Mouse (Mus musculus) left cerebral cortex, adult 2 months (tissue): ENCODE data around the gene Limk2. TPM values are rescaled to one million over a fixed set of nuclear protein-coding genes. Genes with fewer than 3 reads are reported as not detected.
A peak's percentile ranks its signal among the peaks of the same experiment; 100 is the strongest.

Source experiments
- DNase-seq, 2 experiments: peaks; one replicate each; pipeline ENCODE4 v3.0.0; 2021 to 2022; ENCODE audit warnings: low spot score in 2 of 2, mixed read lengths in 1 of 2; ENCODE audit errors: extremely low spot score in 1 of 2
- H3K27ac ChIP-seq: fragments of 200-600 bp; 2 replicates; pipeline ENCODE4 v1.8.1; 2022
- H3K4me3 ChIP-seq: fragments of 200-600 bp; 2 replicates; pipeline ENCODE4 v1.8.1; 2022
- CTCF ChIP-seq: fragments of 200-600 bp; IDR thresholded peaks from 2 replicates; pipeline ENCODE4 v1.8.1; 2022; ENCODE audit warnings: antibody characterized with exemption, mild to moderate bottlenecking, moderate library complexity
- intact Hi-C: fragments of 180-260 bp; cut with DNase I; formaldehyde crosslinking; loops from one replicate; pipeline ENCODE4 v1.15.1; 2025
- total RNA-seq, 2 experiments: library from RNA; stranded (reverse); gene quantifications; 2 replicates each; pipeline ENCODE4 v1.2.3; 2021

Limk2 gene
- total RNA-seq, 2 experiments from 2014 or later: 97.5 to 109 TPM

DNA sequence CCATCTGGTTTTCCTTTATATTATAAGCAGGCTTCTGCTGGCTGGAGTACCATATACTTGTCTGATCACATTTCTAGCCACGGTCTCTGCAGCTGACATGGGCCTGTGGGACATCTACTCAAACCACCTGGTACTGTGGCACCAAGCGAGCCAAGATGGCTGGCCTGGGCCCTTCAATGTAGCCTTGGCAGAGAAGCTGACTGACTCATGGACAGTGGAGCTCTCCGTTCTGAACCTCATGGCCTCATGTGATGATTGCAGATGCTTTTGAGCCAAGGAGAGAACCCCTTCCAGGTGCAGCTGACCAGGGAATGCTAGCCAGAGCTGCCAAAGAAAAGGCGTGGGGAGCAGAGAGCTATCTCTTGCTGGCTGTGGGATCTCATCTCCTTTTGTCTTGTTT is 103.2 kb downstream of the Limk2 start:
- no peak overlapping the region for H3K4me3 ChIP-seq
- intact Hi-C loops: no loop called here
- DNase-seq: no peak
- TF ChIP-seq CTCF: no peak
- no peak overlapping the region for H3K27ac ChIP-seq

DNA sequence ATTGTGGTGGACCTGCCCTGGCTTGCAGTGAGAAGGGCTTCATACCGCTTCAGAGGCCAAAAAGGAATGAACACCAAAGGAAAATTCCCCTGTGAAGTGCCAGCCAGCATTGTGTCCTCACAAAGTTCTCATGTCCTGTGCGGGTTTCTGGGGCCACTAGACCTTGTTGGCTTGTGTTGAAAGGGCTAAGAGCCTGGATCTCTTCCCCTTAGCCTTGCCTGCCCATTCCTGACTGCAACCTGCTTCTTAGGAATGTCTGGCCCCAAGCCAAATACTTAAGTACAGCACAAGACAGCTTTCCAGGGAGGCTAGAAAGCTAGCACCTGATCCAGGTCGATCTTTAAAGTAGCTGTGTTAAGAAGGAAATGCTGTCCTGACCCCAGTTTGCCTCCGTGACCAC is 106.2 kb downstream of the Limk2 start:
- H3K27ac ChIP-seq: peak overlapping the region; percentile 64
- no peak for DNase-seq
- no peak overlapping the region for H3K4me3 ChIP-seq
- TF ChIP-seq CTCF: no peak
- intact Hi-C loops: no loop called here

DNA sequence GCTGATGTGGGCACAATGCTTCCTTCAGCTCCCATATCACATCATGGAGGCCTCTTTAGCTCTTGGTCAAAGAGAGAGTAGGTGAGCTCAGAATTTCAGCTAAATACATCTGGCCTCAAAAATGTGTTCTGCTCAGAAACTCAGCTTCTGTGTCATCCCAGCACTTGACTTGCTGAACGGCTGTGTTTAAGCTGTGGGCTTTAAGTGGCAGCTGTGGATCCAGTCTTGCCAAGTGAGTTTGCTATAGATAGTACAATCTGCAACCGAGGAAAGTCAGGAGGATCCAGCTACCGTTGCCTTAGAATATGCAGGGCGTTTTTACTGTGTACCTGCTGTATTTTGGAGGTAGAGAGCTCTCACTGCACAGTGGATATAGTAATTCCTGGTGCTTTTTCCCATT is 106.6 kb downstream of the Limk2 start:
- DNase-seq: no peak
- Histone ChIP-seq H3K27ac (peak overlapping the region; percentile 64), H3K4me3 (no peak overlapping the region)
- intact Hi-C loops: no loop called here
- TF ChIP-seq CTCF: no peak

DNA sequence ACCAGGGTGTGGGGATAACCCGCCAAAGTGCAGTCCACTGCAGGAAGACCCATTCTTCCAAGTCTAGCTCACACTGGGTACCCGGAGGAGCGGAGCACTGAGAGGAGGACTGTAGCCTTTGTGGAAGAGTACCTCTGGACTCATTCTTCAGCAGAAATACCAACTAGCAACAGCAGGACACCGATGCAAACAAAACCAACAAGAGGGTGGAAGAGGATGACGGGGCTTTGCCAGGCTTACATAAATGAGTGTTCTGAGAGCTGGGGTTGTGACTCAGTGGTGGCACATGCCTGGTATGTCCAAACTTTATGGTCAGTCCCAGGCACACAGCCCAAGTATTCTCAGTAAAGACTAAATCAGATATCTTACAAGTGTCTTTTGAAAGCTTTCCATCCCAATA is 107.9 kb downstream of the Limk2 start:
- intact Hi-C loops: no loop called here
- H3K27ac ChIP-seq: no peak overlapping the region
- TF ChIP-seq CTCF: no peak

DNA sequence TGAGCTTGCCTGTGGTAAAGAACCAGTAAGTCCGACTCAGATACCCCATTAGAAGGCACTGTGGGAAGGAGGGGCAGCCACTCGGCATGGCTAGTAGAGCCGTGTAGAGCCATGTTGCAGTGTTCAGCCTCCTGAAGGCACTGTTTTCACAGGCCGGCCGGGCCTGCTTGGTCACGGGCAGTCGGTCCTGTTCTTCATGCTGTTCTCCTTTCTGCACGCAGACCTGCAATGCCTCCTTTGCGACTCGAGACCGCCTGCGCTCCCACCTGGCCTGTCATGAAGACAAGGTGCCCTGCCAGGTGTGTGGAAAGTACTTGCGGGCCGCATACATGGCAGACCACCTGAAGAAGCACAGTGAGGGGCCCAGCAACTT is 110.2 kb downstream of the Limk2 start:
- Histone ChIP-seq H3K4me3 (no peak overlapping the region), H3K27ac (no peak overlapping the region)
- intact Hi-C loops: no loop called here
- DNase-seq: no peak
- TF ChIP-seq CTCF: no peak

More for the DNA sequence above, 107.9 kb downstream of the Limk2 start:
- DNase-seq: no peak
- no peak overlapping the region for H3K4me3 ChIP-seq

DNA sequence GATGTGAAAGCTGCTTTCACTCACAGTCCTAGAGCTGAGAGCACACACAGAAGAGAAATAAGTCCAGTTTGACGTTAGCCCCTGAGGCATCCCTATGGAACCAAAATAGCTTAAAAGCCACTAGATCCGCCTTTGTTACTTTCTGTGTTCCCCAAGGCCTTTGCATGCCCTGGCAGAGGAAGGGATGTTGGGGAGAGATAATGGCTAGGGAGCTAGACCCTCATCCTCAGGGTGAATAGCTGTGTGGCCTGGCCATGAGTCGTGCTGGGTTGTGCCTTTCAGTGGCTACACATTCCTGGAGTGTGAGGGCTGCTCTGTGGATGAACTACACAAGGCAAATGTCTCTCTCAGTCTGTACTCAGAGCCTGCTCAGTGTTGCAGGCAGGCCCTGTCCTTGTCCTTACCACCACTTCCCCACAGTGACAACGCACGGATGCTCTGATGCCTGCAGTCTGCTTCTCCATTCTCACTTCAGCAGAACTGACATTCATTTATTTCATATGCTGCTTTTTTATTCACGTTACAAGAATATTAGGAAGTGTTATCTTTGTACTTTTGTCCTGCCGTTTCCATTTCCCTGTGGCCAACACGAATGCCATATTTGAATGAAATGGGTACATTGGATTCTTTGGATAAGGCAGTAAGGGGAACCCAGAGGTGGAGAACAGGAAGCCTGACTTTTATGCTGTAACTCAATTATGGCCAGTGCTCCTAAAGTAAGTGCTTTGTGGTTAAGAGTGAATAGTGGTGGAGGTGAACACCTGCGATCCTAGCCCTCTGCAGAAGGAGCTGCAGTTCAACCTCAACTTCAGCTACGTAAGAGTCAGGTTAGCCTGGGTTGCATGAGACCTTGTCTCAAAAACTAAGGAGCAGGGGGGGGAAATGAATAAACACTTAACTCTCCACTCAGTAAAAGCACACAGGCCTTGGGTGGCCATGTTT is 110.8 kb downstream of the Limk2 start:
- DNase-seq: no peak
- intact Hi-C loops: no loop called here
- no peak for TF ChIP-seq CTCF
- Histone ChIP-seq H3K27ac (no peak overlapping the region), H3K4me3 (no peak overlapping the region)

DNA sequence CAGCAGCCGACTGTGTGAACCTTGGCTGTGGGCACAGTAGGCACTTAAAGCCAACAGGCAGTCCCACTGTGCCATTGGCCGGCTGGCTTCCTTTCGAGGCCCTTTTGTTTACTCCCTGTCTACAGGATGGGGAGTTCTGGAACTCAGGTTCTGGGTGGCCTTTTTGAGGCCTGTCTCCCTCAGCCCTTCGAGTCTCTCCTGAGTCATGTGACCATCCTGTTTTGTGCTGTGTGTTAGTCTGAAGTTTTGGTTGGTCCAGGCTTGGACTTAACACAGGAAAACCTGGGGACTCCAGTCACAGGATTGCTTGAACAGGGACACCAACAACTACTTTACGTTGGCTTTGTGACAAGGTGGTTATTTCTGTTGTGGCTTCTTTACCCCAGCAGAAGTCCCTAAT is 112.9 kb downstream of the Limk2 start:
- no peak for TF ChIP-seq CTCF
- no peak overlapping the region for H3K27ac ChIP-seq
- no peak overlapping the region for H3K4me3 ChIP-seq
- no peak for DNase-seq
- intact Hi-C loops: no loop called here

DNA sequence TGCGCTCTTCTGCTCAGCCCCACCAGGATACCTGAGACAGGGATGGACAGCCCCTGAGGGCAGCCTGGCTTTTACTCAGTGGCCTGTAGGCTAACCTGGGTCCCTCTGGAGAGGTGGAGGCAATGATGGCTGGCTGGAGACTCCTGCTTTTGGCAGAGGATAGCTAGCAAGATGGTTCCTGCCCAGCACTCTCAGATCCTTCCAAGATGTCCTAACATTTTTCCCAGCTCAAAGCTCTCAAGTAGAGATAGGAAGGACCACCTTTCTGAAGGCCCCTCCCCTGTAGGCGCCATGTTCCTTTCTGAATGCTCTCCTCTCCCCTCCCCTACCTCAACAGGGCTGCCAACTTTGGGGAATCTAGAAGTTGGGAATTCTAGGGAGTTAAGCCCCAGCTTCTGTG is 114.3 kb downstream of the Limk2 start:
- DNase-seq: no peak
- intact Hi-C loops: no loop called here
- no peak for TF ChIP-seq CTCF
- no peak overlapping the region for H3K27ac ChIP-seq
- no peak overlapping the region for H3K4me3 ChIP-seq

Other genes starting within 250 kb of the Limk2 start
- 10 to 100 TPM; 73.5 to 78.7 TPM for gene Sfi1, start 215.7 kb downstream of the Limk2 start, total RNA-seq
- 10 to 100 TPM; 71.1 to 72.6 TPM for gene Eif4enif1, start 206.8 kb downstream of the Limk2 start, total RNA-seq
- 10 to 100 TPM; 79.5 to 92.1 TPM for gene Drg1, start 142.8 kb downstream of the Limk2 start, total RNA-seq
- gene Patz1, start 120.3 kb downstream of the Limk2 start, total RNA-seq: 10 to 100 TPM; 41.5 to 46.9 TPM
- gene Pik3ip1, start 78.8 kb downstream of the Limk2 start, total RNA-seq: 10 to 100 TPM; 28.1 to 31.5 TPM
- gene Rnf185, start 43.2 kb upstream of the Limk2 start, total RNA-seq: 10 to 100 TPM; 26.4 to 27.6 TPM
- 1 to 10 TPM; 3.8 to 4.1 TPM for gene Pla2g3, start 79.1 kb upstream of the Limk2 start, total RNA-seq
- 10 to 100 TPM; 54.0 to 57.8 TPM for gene Inpp5j, start 95.6 kb upstream of the Limk2 start, total RNA-seq
- gene Selenom, start 105.5 kb upstream of the Limk2 start, total RNA-seq: 100 to 1,000 TPM; 135 to 138 TPM
- 10 to 100 TPM in 1 of 2 experiments, 1 to 10 TPM in 1; 9.6 to 12.2 TPM for gene Smtn, start 131.4 kb upstream of the Limk2 start, total RNA-seq
- 10 to 100 TPM; 39.0 to 49.6 TPM for gene Morc2a, start 240.0 kb upstream of the Limk2 start, total RNA-seq